Mouse (Mus musculus) liver, postnatal 0 days (tissue): ENCODE measurements at regions not wholly inside any gene's neighbourhood (a gene's known extent, or its start where the extent isn't known, plus 50 kb on each side); places are given as distances from the start of the nearest gene placed in this dataset.

ENCODE experiments used
- ATAC-seq: fragments of 200-750 bp; cut with Nextera tagmentation; 2 replicates; pipeline ENCODE4 v1.8.0; 2017; ENCODE audit warnings: mild to moderate bottlenecking, moderate library complexity
- DNase-seq: peaks from one replicate; pipeline ENCODE4 v3.0.0-alpha.2; 2016
- H3K27ac ChIP-seq: fragments of 300-500 bp; sonication (generic); 2 replicates; pipeline ENCODE4 v1.5.1; 2014; ENCODE audit warnings: antibody characterized with exemption, moderate library complexity, mild to moderate bottlenecking, low read depth
- H3K27me3 ChIP-seq: fragments of 300-500 bp; sonication (generic); 2 replicates; pipeline ENCODE4 v1.6.1; 2014; ENCODE audit warnings: low read length, control low read depth, mixed read lengths; ENCODE audit not compliant: insufficient read depth
- H3K36me3 ChIP-seq: fragments of 300-500 bp; sonication (generic); replicated peaks from 2 replicates; pipeline ENCODE4 v1.6.1; 2014; ENCODE audit warnings: mild to moderate bottlenecking, control low read depth, low read length, moderate library complexity, mixed read lengths; ENCODE audit not compliant: insufficient read depth
- H3K4me1 ChIP-seq: fragments of 300-500 bp; sonication (generic); 2 replicates; pipeline ENCODE4 v1.6.1; 2014; ENCODE audit warnings: antibody characterized with exemption, mild to moderate bottlenecking, control low read depth; ENCODE audit not compliant: insufficient read depth
- H3K4me2 ChIP-seq: fragments of 300-500 bp; sonication (generic); 2 replicates; pipeline ENCODE4 v1.6.1; 2014; ENCODE audit warnings: low read depth, mild to moderate bottlenecking, low read length, moderate library complexity, mixed read lengths
- H3K4me3 ChIP-seq: fragments of 300-500 bp; sonication (generic); 2 replicates; pipeline ENCODE4 v1.5.1; 2014; ENCODE audit warnings: low read depth, low read length
- H3K9ac ChIP-seq: fragments of 300-500 bp; sonication (generic); replicated peaks from 2 replicates; pipeline ENCODE4 v1.6.1; 2014; ENCODE audit warnings: mild to moderate bottlenecking, moderate library complexity
- H3K9me3 ChIP-seq: fragments of 300-500 bp; sonication (generic); 2 replicates; pipeline ENCODE4 v1.6.1; 2016; ENCODE audit warnings: mild to moderate bottlenecking, control low read depth, low read length, mixed read lengths
- CTCF ChIP-seq: sonication (generic); IDR thresholded peaks from 2 replicates; pipeline ENCODE4 v1.5.1; 2016; ENCODE audit warnings: antibody characterized with exemption, low read depth
- EP300 ChIP-seq: IDR thresholded peaks from 2 replicates; pipeline ENCODE4 v1.6.1; 2016; ENCODE audit warnings: antibody characterized with exemption, low read depth, mild to moderate bottlenecking
- WGBS: fragments of 180-500 bp; shearing (Covaris S2); extraction: QIAGEN DNeasy Blood & Tissue Kit; methylation state at CpG from one replicate; pipeline ENCODE4 v1.1.7; 2014; ENCODE audit not compliant: insufficient replicate concordance; 5-methylcytosine and 5-hydroxymethylcytosine counted together

GRCm38 (mm10) chr13:11106426-11106825 is 745.8 kb upstream of the Chrm3 start:
- Histone ChIP-seq H3K9ac (no peak overlapping the region), H3K27ac (no peak overlapping the region), H3K9me3 (no peaks in the 10 kb centered on the region), H3K4me2 (no peak overlapping the region), H3K4me1 (no peaks in the 10 kb centered on the region), H3K36me3 (no peaks in the 10 kb centered on the region), H3K4me3 (no peak overlapping the region), H3K27me3 (no peaks in the 10 kb centered on the region)
- ATAC-seq (no peak), DNase-seq (no peak)
- 70% methylated on average over 4 of the region's 4 CpGs for WGBS
- TF ChIP-seq EP300, result no peak
- no peak for TF ChIP-seq CTCF

- no peak for ATAC-seq
- Histone ChIP-seq H3K27ac (no peak overlapping the region), H3K9me3 (no peaks in the 10 kb centered on the region), H3K27me3 (no peaks in the 10 kb centered on the region), H3K9ac (no peak overlapping the region), H3K4me2 (no peak overlapping the region), H3K4me3 (no peak overlapping the region), H3K36me3 (no peaks in the 10 kb centered on the region), H3K4me1 (no peaks in the 10 kb centered on the region)
- TF ChIP-seq CTCF, result no peak
- TF ChIP-seq EP300, result no peak
- 49% methylated on average over 2 of the region's 2 CpGs for WGBS
- DNase-seq, result no peak
These were observed 744.9 kb upstream of the Chrm3 start for GRCm38 (mm10) chr13:11105571-11105970.

GRCm38 (mm10) chr13:11099586-11099950 is 738.9 kb upstream of the Chrm3 start:
- no peak overlapping the region for H3K4me2 ChIP-seq
- no peak overlapping the region for H3K4me3 ChIP-seq
- no peak overlapping the region for H3K27ac ChIP-seq
- TF ChIP-seq EP300, result no peak
- TF ChIP-seq CTCF, result no peak
- H3K9ac ChIP-seq, result no peak overlapping the region
- no peaks in the 10 kb centered on the region for H3K36me3 ChIP-seq
- H3K27me3 ChIP-seq, result no peaks in the 10 kb centered on the region
- DNase-seq, result no peak
- no peaks in the 10 kb centered on the region for H3K9me3 ChIP-seq
- no peaks in the 10 kb centered on the region for H3K4me1 ChIP-seq
- no peak for ATAC-seq

GRCm38 (mm10) chr13:11098899-11099585 is 738.4 kb upstream of the Chrm3 start:
- no peak overlapping the region for H3K27ac ChIP-seq

GRCm38 (mm10) chr13:11092911-11093310 is 732.3 kb upstream of the Chrm3 start:
- no peak overlapping the region for H3K4me3 ChIP-seq
- H3K36me3 ChIP-seq, result no peaks in the 10 kb centered on the region
- no peak for TF ChIP-seq CTCF
- no peak for TF ChIP-seq EP300
- H3K27me3 ChIP-seq, result no peaks in the 10 kb centered on the region
- no peak overlapping the region for H3K9ac ChIP-seq
- no peaks in the 10 kb centered on the region for H3K4me1 ChIP-seq
- H3K9me3 ChIP-seq, result no peaks in the 10 kb centered on the region
- DNase-seq (no peak), ATAC-seq (no peak)
- no peak overlapping the region for H3K4me2 ChIP-seq
- H3K27ac ChIP-seq, result no peak overlapping the region
- WGBS, result 82% methylated on average over 2 of the region's 2 CpGs

More at GRCm38 (mm10) chr13:11098899-11099585, 738.4 kb upstream of the Chrm3 start:
- no peaks in the 10 kb centered on the region for H3K9me3 ChIP-seq
- WGBS, result 54% methylated on average over 4 of the region's 4 CpGs
- DNase-seq (no peak), ATAC-seq (no peak)
- H3K4me2 ChIP-seq, result no peak overlapping the region
- H3K4me3 ChIP-seq, result no peak overlapping the region
- no peaks in the 10 kb centered on the region for H3K4me1 ChIP-seq
- H3K36me3 ChIP-seq, result no peaks in the 10 kb centered on the region
- TF ChIP-seq CTCF, result no peak
- no peak overlapping the region for H3K9ac ChIP-seq
- no peaks in the 10 kb centered on the region for H3K27me3 ChIP-seq
